10 mouse cellular contexts compared by ENCODE assay signal in the genomic region with DNA sequence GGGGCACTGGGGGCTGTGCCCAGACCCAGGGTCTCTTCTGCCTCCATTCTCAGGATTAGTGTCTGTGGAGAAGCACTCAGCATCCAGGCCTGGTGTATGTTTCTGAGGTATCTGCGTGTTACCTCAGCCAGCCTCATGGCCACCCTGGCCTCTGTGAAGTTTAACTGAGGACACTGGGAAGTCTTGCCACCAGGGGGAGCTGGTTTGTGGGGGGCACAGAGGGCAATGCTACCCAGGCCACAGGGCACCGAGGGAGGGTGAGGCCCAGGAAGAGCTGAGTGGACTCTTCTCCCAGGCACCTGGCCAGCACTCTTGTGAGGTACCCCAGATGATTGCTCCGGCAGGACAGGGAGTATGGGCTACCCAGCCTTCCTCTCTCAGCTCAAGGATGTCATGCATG. TPM values are rescaled to one million over a fixed set of nuclear protein-coding genes. Genes with fewer than 3 reads are reported as not detected.
A peak's percentile ranks its signal among the peaks of the same experiment; 100 is the strongest.
DNase-seq lines count a peak whose midpoint lies in the region; ATAC-seq and TF ChIP-seq lines count a peak whose summit lies in the region.
"Had no signal": no experiment of that assay in that cellular context is flagged by ENCODE, and none has a peak within 500 bp of the region (broad histone marks: within the 10 kb centered on the region; RNA-seq: fewer than 3 reads in every experiment).

No protein-coding gene starts in this region.

- DNase-seq in gastrocnemius, postnatal 10 days, result peak; percentile 59
- DNase-seq in gastrocnemius, postnatal 4 days (ENCODE audit: low spot score in 2 of 2), result no peak
- DNase-seq in testis, postnatal 14 days (ENCODE audit: low spot score), result no peak
- peak; percentile 59 for DNase-seq in lung, adult 2 months
- peak; percentile 46 for DNase-seq in thymus, postnatal 25 days
- DNase-seq in adipocyte (ENCODE audit: low spot score), result no peak

- 55% methylated on average over 3 of the region's 3 CpGs for WGBS in lung, adult 2 months
- 86% methylated on average over 3 of the region's 3 CpGs for WGBS in midbrain, embryonic 16.5 days

- no peaks in the 10 kb centered on the region for H3K27me3 ChIP-seq in testis, adult 2 months (ENCODE audit: control insufficient read depth, insufficient read depth, low read length)
- H3K27me3 ChIP-seq in midbrain, embryonic 16.5 days (ENCODE audit: control insufficient read depth, insufficient read depth, low read depth, low read length), result no peaks in the 10 kb centered on the region
- H3K27me3 ChIP-seq: neural tube, embryonic 13.5 days had no signal

- peak; percentile 35; the same call in 1 of the 2 replicates for TF ChIP-seq CTCF in testis, adult 2 months (IDR thresholded peaks at IDR 0.05; ENCODE audit: control insufficient read depth, insufficient read depth, insufficient replicate concordance, low read depth, low read length)
- TF ChIP-seq CTCF in lung, adult 2 months (IDR thresholded peaks at IDR 0.05; ENCODE audit: insufficient read depth, low read length), result peak; percentile 65

- H3K4me3 ChIP-seq in testis, adult 2 months (ENCODE audit: control insufficient read depth, low read depth, low read length), result no peak overlapping the region
- no peak overlapping the region for H3K4me3 ChIP-seq in lung, adult 2 months (replicated peaks; ENCODE audit: extremely low read depth, low read depth, low read length)
- no peak overlapping the region for H3K4me3 ChIP-seq in midbrain, embryonic 16.5 days (ENCODE audit: low read depth, low read length)
- H3K4me3 ChIP-seq: embryonic facial prominence, embryonic 15.5 days; neural tube, embryonic 13.5 days had no signal

- no peak for TF ChIP-seq POLR2A in testis, adult 2 months (IDR thresholded peaks at IDR 0.05; ENCODE audit: control insufficient read depth, low read depth, low read length)
- TF ChIP-seq POLR2A in lung, adult 2 months (IDR thresholded peaks at IDR 0.05; ENCODE audit: borderline replicate concordance, extremely low read depth, low read depth, low read length), result no peak

- H3K36me3 ChIP-seq in testis, adult 2 months (ENCODE audit: control insufficient read depth, insufficient read depth, low read length), result no peaks in the 10 kb centered on the region
- no peaks in the 10 kb centered on the region for H3K36me3 ChIP-seq in midbrain, embryonic 16.5 days (ENCODE audit: control insufficient read depth, insufficient read depth, low read length)
- H3K36me3 ChIP-seq: embryonic facial prominence, embryonic 15.5 days; neural tube, embryonic 13.5 days had no signal

- no peak overlapping the region for H3K27ac ChIP-seq in testis, adult 2 months (ENCODE audit: control insufficient read depth, insufficient read depth, low read depth, low read length)
- H3K27ac ChIP-seq in midbrain, embryonic 16.5 days (ENCODE audit: low read length), result no peak overlapping the region
- H3K27ac ChIP-seq: embryonic facial prominence, embryonic 15.5 days; neural tube, embryonic 13.5 days had no signal

- no peaks in the 10 kb centered on the region for H3K9me3 ChIP-seq in midbrain, embryonic 16.5 days (replicated peaks; ENCODE audit: control insufficient read depth, low read length, poor library complexity, severe bottlenecking)
- H3K9me3 ChIP-seq: embryonic facial prominence, embryonic 15.5 days; neural tube, embryonic 13.5 days had no signal

- no peak for ATAC-seq in midbrain, embryonic 16.5 days

- no peak overlapping the region for H3K9ac ChIP-seq in midbrain, embryonic 16.5 days (ENCODE audit: low read depth, low read length)
- H3K9ac ChIP-seq: embryonic facial prominence, embryonic 15.5 days; neural tube, embryonic 13.5 days had no signal

- peaks cover 3% of the 10 kb centered on the region; the same call in 1 of the 2 replicates for H3K4me1 ChIP-seq in testis, adult 2 months (ENCODE audit: control insufficient read depth, insufficient read depth, low read length)
- H3K4me1 ChIP-seq in lung, adult 2 months (ENCODE audit: control insufficient read depth, insufficient read depth, low read length), result no peaks in the 10 kb centered on the region
- H3K4me1 ChIP-seq in midbrain, embryonic 16.5 days (ENCODE audit: control insufficient read depth, insufficient read depth, low read length), result 0 out of 2 replicates have a peak, but pooled peaks cover 4% of the 10 kb centered on the region

- H3K4me2 ChIP-seq in midbrain, embryonic 16.5 days (ENCODE audit: low read length), result no peak overlapping the region
- H3K4me2 ChIP-seq: embryonic facial prominence, embryonic 15.5 days; neural tube, embryonic 13.5 days had no signal

RNA-seq across cellular contexts. Expression of a gene that starts 31.5 kb away (rescaled TPM):
- 10 to 100 TPM; 22.3 to 28.7 TPM for total RNA-seq in gastrocnemius, postnatal 10 days (2021)
- 10 to 100 TPM; 43.5 to 45.4 TPM for total RNA-seq in gastrocnemius, postnatal 4 days (2021)
- polyA plus RNA-seq in testis, adult 2 months (2012; rRNA removed), result 1.4 and 1.6 TPM in 2 replicates
- polyA plus RNA-seq in lung, adult 2 months (2012; rRNA removed), result 36.2 and 42.2 TPM in 2 replicates
- 6.7 and 9.2 TPM in 2 replicates for polyA plus RNA-seq in midbrain, embryonic 16.5 days (2015; fragmentation: Nextera tagmentation; extraction: Ambion mirVana)

RNA-seq across cellular contexts. Expression of a gene that starts 48.3 kb away (rescaled TPM):
- 100 to 1,000 TPM; 113 to 129 TPM for total RNA-seq in gastrocnemius, postnatal 10 days (2021)
- 100 to 1,000 TPM in 1 of 2 experiments, 10 to 100 TPM in 1; 99.7 to 104 TPM for total RNA-seq in gastrocnemius, postnatal 4 days (2021)
- polyA plus RNA-seq in testis, adult 2 months (2012; rRNA removed), result 286 and 306 TPM in 2 replicates
- polyA plus RNA-seq in lung, adult 2 months (2012; rRNA removed), result 115 and 169 TPM in 2 replicates
- polyA plus RNA-seq in midbrain, embryonic 16.5 days (2015; fragmentation: Nextera tagmentation; extraction: Ambion mirVana), result 169 and 175 TPM in 2 replicates

Comparison
In these comparisons a context has a peak if more than half of its experiments do, and no peak if none do; other contexts are left out.
1. DNase-seq: peak in gastrocnemius, postnatal 10 days (single experiment), lung, adult 2 months (single experiment) and thymus, postnatal 25 days (single experiment); none in gastrocnemius, postnatal 4 days (0 of 2), testis, postnatal 14 days (single experiment) and adipocyte (single experiment).